Mouse (Mus musculus) liver, adult 2 months (tissue): Measurements from ENCODE around the gene Pkp2. TPM values are rescaled to one million over a fixed set of nuclear protein-coding genes. Genes with fewer than 3 reads are reported as not detected.
A peak's percentile ranks its signal among the peaks of the same experiment; 100 is the strongest.

Source experiments
- DNase-seq: peaks from one replicate; pipeline ENCODE4 v3.0.0-alpha.2; 2011; ENCODE audit warnings: low read depth, low spot score; ENCODE audit errors: extremely low read depth
- H3K27ac ChIP-seq: fragments of 200-500 bp; replicated peaks from 2 replicates; pipeline ENCODE4 v1.5.1; 2012; ENCODE audit warnings: low read depth, mild to moderate bottlenecking, control low read depth, inconsistent platforms, low read length; ENCODE audit not compliant: insufficient read depth
- H3K27me3 ChIP-seq: fragments of 200-500 bp; 2 replicates; pipeline ENCODE4 v1.6.1; 2012; ENCODE audit warnings: mild to moderate bottlenecking, moderate library complexity, low read length, inconsistent platforms; ENCODE audit not compliant: control insufficient read depth, insufficient read depth
- H3K36me3 ChIP-seq: fragments of 200-500 bp; 2 replicates; pipeline ENCODE4 v1.6.1; 2012; ENCODE audit warnings: low read length, inconsistent platforms; ENCODE audit not compliant: control insufficient read depth, insufficient read depth
- H3K4me1 ChIP-seq: fragments of 200-500 bp; 2 replicates; pipeline ENCODE4 v1.6.1; 2011; ENCODE audit warnings: low read length; ENCODE audit not compliant: control insufficient read depth, insufficient read depth
- H3K4me3 ChIP-seq: fragments of 200-500 bp; 2 replicates; pipeline ENCODE4 v1.5.1; 2011; ENCODE audit warnings: low read depth, mild to moderate bottlenecking, control low read depth, low read length, moderate library complexity; ENCODE audit not compliant: insufficient read depth
- H3K79me2 ChIP-seq: fragments of 200-500 bp; 2 replicates; pipeline ENCODE4 v1.6.1; 2012; ENCODE audit warnings: inconsistent platforms, mild to moderate bottlenecking, low read length, moderate library complexity; ENCODE audit not compliant: control insufficient read depth, insufficient read depth
- H3K9ac ChIP-seq: fragments of 200-500 bp; 2 replicates; pipeline ENCODE4 v1.6.1; 2012; ENCODE audit warnings: low read depth, mild to moderate bottlenecking, control low read depth, inconsistent platforms, low read length
- CTCF ChIP-seq: fragments of 200-500 bp; IDR thresholded peaks from 2 replicates; pipeline ENCODE4 v1.5.1; 2011; ENCODE audit warnings: low read depth, low read length, control low read depth
- POLR2A ChIP-seq: fragments of 200-500 bp; IDR thresholded peaks from 2 replicates; pipeline ENCODE4 v1.6.1; 2011; ENCODE audit warnings: low read length, control low read depth; ENCODE audit not compliant: insufficient read depth; ENCODE audit errors: extremely low read depth
- WGBS: fragments of 180-500 bp; shearing (Covaris S2); methylation state at CpG from one replicate; pipeline ENCODE4 v1.1.7; 2018; 5-methylcytosine and 5-hydroxymethylcytosine counted together
- polyA plus RNA-seq: library from polyadenylated mRNA; depleted of rRNA; stranded (reverse); fragments of >200 nt; gene quantifications from 2 replicates; pipeline ENCODE4 v1.2.3, GENCODE M21; 2012
- total RNA-seq: library from RNA; depleted of rRNA; stranded (reverse); fragments of >200 nt; gene quantifications from 2 replicates; pipeline ENCODE4 v1.2.3, GENCODE M21; 2014

The Pkp2 gene
- total and polyA plus RNA-seq, 2 experiments = 19.8 to 26.0 TPM

DNA sequence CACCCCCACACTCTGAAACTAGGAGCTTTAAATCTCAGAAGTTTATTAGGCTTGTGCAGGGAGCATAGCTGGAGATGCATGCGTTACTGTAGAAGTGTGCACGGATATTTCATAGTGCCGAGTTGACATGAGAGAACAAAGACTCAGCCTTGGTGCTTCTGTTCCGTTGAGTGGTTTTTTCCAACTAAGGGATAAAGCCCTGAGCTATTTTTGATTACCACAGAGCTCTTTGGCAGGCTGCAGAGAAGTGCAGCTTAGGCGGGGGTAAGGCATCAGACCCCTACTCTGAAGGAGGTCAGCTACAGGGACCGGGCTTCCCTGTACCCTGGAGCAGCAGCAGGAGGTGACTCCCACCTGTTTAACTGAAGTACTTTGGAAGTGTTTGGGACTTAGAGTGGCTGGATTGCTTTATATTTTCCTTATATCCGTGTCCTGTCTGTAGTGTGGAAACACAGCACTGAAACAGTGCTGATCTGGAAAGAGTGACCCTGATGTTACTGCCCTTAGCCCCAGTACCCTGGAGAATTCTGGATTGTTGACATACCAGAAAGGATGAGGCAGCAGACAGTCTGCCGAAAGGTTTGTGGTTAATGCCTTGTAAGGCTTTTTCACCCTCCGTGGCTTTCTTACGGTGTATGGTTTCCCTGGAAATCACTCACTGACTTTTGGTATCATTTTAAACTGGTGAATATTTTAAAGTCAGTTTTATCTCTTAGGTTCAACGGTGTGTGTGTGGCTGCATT lies 2.7 kb downstream of the Pkp2 start:
- H3K4me3 ChIP-seq = no peak overlapping the region
- WGBS = 17% methylated on average over 11 of the region's 11 CpGs
- H3K27me3 ChIP-seq = no peaks in the 10 kb centered on the region
- H3K79me2 ChIP-seq = peaks cover 18% of the 10 kb centered on the region; the same call in 1 of the 2 replicates
- peaks cover 13% of the 10 kb centered on the region for H3K4me1 ChIP-seq
- peak overlapping the region; percentile 38 for H3K27ac ChIP-seq
- H3K9ac ChIP-seq = peak overlapping the region; percentile 21; the same call in 1 of the 2 replicates
- H3K36me3 ChIP-seq = no peaks in the 10 kb centered on the region
- peak; percentile 84 for DNase-seq
- TF ChIP-seq CTCF (no peak), POLR2A (no peak)

DNA sequence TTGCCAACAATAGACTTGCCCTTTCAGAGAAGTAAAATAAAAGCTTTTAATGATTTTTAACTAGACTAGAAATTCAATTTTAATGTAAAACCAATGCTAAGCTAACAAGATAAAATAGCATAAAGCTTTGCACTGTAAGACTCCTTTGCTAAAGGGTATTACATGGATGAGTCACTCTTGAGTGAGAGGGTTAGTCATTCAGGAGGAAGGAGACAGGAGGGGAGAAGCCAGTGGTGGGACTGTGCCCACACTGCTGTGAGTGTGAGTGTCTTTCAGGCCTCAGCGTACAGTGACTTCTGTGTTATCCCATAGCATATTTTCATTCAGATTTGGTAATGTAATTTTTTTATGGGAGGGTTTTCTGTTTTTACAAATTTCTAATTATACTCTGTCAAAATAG lies 3.8 kb downstream of the Pkp2 start:
- no peak overlapping the region for H3K9ac ChIP-seq
- no peak for TF ChIP-seq POLR2A
- no peak for TF ChIP-seq CTCF
- 100% methylated on average over 1 of the region's 1 CpGs for WGBS

DNA sequence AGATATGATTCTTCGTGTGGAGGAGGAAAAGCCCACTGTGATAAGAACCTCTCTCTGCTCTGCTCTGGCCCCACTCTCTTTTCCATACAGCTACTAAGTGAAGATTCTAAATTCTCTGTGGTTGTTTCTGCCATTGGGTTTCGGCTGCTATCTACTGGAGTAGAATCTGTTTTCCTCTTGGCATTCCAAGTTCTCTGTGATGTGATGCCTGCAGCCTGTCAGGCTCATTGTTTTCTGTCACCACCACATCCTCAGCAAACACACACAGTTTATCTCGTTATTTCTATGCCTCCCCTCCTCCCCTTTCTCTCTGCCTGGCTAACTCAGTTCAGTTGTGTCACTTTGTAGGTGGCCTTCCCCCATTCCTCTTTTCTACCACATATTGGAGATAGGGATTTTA lies 6.7 kb downstream of the Pkp2 start:
- H3K4me1 ChIP-seq = peaks cover 16% of the 10 kb centered on the region
- no peak for TF ChIP-seq CTCF
- no peak for TF ChIP-seq POLR2A
- 53% methylated on average over 3 of the region's 3 CpGs for WGBS
- H3K27ac ChIP-seq = no peak overlapping the region
- peaks cover 21% of the 10 kb centered on the region; the same call in 1 of the 2 replicates for H3K79me2 ChIP-seq
- H3K36me3 ChIP-seq = no peaks in the 10 kb centered on the region
- H3K27me3 ChIP-seq = no peaks in the 10 kb centered on the region
- H3K9ac ChIP-seq = no peak overlapping the region
- no peak for DNase-seq
- H3K4me3 ChIP-seq = no peak overlapping the region

More for the DNA sequence above, 3.8 kb downstream of the Pkp2 start:
- Histone ChIP-seq H3K36me3 (no peaks in the 10 kb centered on the region), H3K4me1 (peaks cover 13% of the 10 kb centered on the region), H3K27ac (no peak overlapping the region), H3K4me3 (no peak overlapping the region), H3K79me2 (peaks cover 18% of the 10 kb centered on the region; the same call in 1 of the 2 replicates), H3K27me3 (no peaks in the 10 kb centered on the region)
- DNase-seq = no peak

DNA sequence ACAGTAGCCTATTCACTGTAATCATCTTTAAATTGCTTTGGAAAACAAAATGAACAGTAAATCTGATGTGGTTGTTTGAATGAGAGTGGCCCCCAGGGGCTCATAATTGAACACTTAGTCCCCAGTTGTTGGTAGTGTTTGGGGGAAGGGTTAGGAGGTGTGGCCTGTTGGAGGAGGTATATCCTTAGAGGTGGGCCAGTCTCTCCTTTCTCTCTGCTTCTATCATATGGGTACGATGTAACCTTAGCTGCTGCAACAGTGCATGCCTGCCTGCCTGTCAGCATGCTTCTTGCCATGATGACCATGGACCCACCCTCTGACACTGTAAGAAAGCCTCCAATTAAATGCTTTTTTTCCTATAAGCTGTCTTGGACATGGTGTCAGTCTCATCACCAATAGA lies 9.5 kb downstream of the Pkp2 start:
- Histone ChIP-seq H3K79me2 (peaks cover 16% of the 10 kb centered on the region), H3K27ac (no peak overlapping the region), H3K36me3 (peaks cover 6% of the 10 kb centered on the region; the same call in 1 of the 2 replicates), H3K27me3 (no peaks in the 10 kb centered on the region), H3K9ac (no peak overlapping the region), H3K4me3 (no peak overlapping the region), H3K4me1 (peaks cover 9% of the 10 kb centered on the region)
- no peak for DNase-seq
- 58% methylated on average over 1 of the region's 1 CpGs for WGBS
- no peak for TF ChIP-seq POLR2A
- no peak for TF ChIP-seq CTCF

DNA sequence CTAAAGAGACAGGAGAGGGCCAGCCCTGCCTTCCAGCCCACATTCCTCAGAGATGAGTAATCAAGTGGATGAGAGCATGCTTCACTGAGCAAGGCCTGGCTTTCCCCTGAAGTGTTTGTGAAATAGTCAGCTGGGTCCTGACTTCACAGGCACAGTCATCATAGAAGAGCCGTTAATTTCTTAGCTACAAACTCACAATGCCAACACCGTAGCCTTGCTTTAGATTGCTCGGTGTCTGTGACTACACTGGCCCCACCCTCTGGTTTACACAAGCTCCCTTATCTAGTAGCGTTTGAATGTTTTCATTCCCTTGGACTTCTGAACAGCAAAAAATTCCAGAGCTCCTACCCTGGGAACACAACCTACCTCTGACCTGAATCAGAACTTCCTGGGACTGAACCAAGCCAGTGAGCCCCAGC lies 11.4 kb downstream of the Pkp2 start:
- Histone ChIP-seq H3K9ac (no peak overlapping the region), H3K27ac (peak overlapping the region; percentile 56), H3K4me1 (peaks cover 9% of the 10 kb centered on the region), H3K27me3 (no peaks in the 10 kb centered on the region), H3K4me3 (no peak overlapping the region), H3K36me3 (peaks cover 10% of the 10 kb centered on the region; the same call in 1 of the 2 replicates), H3K79me2 (peaks cover 18% of the 10 kb centered on the region)
- TF ChIP-seq POLR2A = no peak
- no peak for TF ChIP-seq CTCF
- WGBS = 9% methylated on average over 4 of the region's 4 CpGs
- peak; percentile 93 for DNase-seq

DNA sequence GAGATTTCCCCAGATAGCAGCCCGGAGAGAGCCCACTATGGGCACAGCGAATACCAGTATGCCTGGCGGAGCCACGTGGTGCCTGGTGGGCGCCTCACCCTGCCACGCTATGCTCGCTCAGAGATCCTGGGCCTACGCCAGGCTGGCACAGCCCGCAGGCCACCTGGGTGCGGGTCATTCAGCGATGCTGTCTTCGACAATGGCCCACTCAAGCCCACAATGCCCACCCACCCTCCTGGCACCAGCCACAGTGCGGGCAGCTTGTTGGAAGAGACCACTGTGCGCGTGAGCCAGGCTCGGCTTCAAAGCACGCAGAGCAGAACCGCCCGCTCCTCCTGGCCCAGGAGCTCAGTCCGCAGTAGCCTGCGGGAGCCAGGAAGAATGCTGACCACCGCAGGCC lies 12.7 kb downstream of the Pkp2 start:
- WGBS = 97% methylated on average over 22 of the region's 22 CpGs
- Histone ChIP-seq H3K27ac (no peak overlapping the region), H3K4me1 (peaks cover 9% of the 10 kb centered on the region), H3K79me2 (peaks cover 11% of the 10 kb centered on the region), H3K4me3 (no peak overlapping the region), H3K27me3 (no peaks in the 10 kb centered on the region), H3K9ac (no peak overlapping the region), H3K36me3 (peaks cover 15% of the 10 kb centered on the region; the same call in 1 of the 2 replicates)
- TF ChIP-seq POLR2A (no peak), CTCF (no peak)
- no peak for DNase-seq
